Mouse (Mus musculus): Measurements from ENCODE around the gene Slc17a2.

Slc17a2 gene

GRCm38 (mm10) chr13:23873141-23873540 lies 66.3 kb downstream of the Slc17a2 start:
- DNase-seq (ENCODE audit: low read depth in 2 of 2, low spot score in 2 of 2) = no peak

Data from CD8-positive naive resting alpha-beta T cell, adult 2 months (primary cell).